Mouse (Mus musculus) hindbrain, embryonic 13.5 days (tissue): ENCODE results near the gene Mvp. TPM values are rescaled to one million over a fixed set of nuclear protein-coding genes. Genes with fewer than 3 reads are reported as not detected.

Experiments used
- ATAC-seq: fragments of 200-750 bp; cut with Nextera tagmentation; 2 replicates; pipeline ENCODE4 v1.8.0; 2017; ENCODE audit warnings: moderate TSS enrichment; ENCODE audit not compliant: low FRiP score
- H3K27ac ChIP-seq: fragments of 300-500 bp; sonication (generic); 2 replicates; pipeline ENCODE4 v1.5.1; 2015; ENCODE audit warnings: inconsistent platforms, mild to moderate bottlenecking, moderate library complexity
- H3K27me3 ChIP-seq: fragments of 300-500 bp; sonication (generic); 2 replicates; pipeline ENCODE4 v1.6.1; 2015; ENCODE audit warnings: mild to moderate bottlenecking, inconsistent platforms
- H3K36me3 ChIP-seq: fragments of 300-500 bp; sonication (generic); 2 replicates; pipeline ENCODE4 v1.6.1; 2015; ENCODE audit warnings: mild to moderate bottlenecking, inconsistent platforms
- H3K4me1 ChIP-seq: fragments of 300-500 bp; sonication (generic); replicated peaks from 2 replicates; pipeline ENCODE4 v1.6.1; 2015; ENCODE audit warnings: inconsistent platforms
- H3K4me2 ChIP-seq: fragments of 300-500 bp; sonication (generic); 2 replicates; pipeline ENCODE4 v1.6.1; 2015; ENCODE audit warnings: inconsistent platforms, mild to moderate bottlenecking, moderate library complexity
- H3K4me3 ChIP-seq: fragments of 300-500 bp; sonication (generic); 2 replicates; pipeline ENCODE4 v1.5.1; 2015; ENCODE audit warnings: mild to moderate bottlenecking, inconsistent platforms
- H3K9ac ChIP-seq: fragments of 300-500 bp; sonication (generic); 2 replicates; pipeline ENCODE4 v1.6.1; 2015; ENCODE audit warnings: mild to moderate bottlenecking, inconsistent platforms
- H3K9me3 ChIP-seq: fragments of 300-500 bp; sonication (generic); 2 replicates; pipeline ENCODE4 v1.6.1; 2016; ENCODE audit warnings: inconsistent platforms
- WGBS: fragments of 180-500 bp; shearing (Covaris S2); methylation state at CpG from one replicate; pipeline ENCODE4 v1.1.7; 2015; 5-methylcytosine and 5-hydroxymethylcytosine counted together
- microRNA-seq: library from miRNA; unstranded; fragments of <30 nt; microRNA quantifications from one replicate; pipeline ENCODE4, GENCODE M21; 2016
- polyA plus RNA-seq: library from polyadenylated mRNA; unstranded; fragments of >200 nt; fragmentation: Nextera tagmentation; extraction: Ambion mirVana; gene quantifications from 2 replicates; pipeline ENCODE4 v1.2.1, GENCODE M21; 2015

Mvp gene
- polyA plus RNA-seq, 1 experiment from 2014 or later, result 4.5 TPM

- ATAC-seq, result no peak
- Histone ChIP-seq H3K9ac (peak overlapping the region; percentile 75), H3K4me2 (peak overlapping the region; percentile 95), H3K27ac (peak overlapping the region; percentile 95), H3K4me1 (peaks cover 62% of the 10 kb centered on the region), H3K36me3 (peaks cover 25% of the 10 kb centered on the region), H3K4me3 (peak overlapping the region; percentile 47), H3K27me3 (peaks cover 14% of the 10 kb centered on the region; the same call in 1 of the 2 replicates), H3K9me3 (no peaks in the 10 kb centered on the region)
- WGBS, result 25% methylated on average over 4 of the region's 4 CpGs
Measured at GRCm38 (mm10) chr7:126951741-126952140, 62.7 kb downstream of the Mvp start.

- Histone ChIP-seq H3K27me3 (peaks cover 14% of the 10 kb centered on the region; the same call in 1 of the 2 replicates), H3K9ac (peak overlapping the region; percentile 75), H3K4me3 (peak overlapping the region; percentile 47), H3K4me1 (peaks cover 70% of the 10 kb centered on the region), H3K36me3 (peaks cover 22% of the 10 kb centered on the region), H3K4me2 (peak overlapping the region; percentile 95), H3K9me3 (no peaks in the 10 kb centered on the region), H3K27ac (peak overlapping the region; percentile 95)
- no peak for ATAC-seq
- 6% methylated on average over 26 of the region's 26 CpGs for WGBS
Measured at GRCm38 (mm10) chr7:126950647-126951615, 63.5 kb downstream of the Mvp start.

GRCm38 (mm10) chr7:126949793-126950646, 64.4 kb downstream of the Mvp start, which contains the start of gene Sez6l2:
Gene Sez6l2, plus strand, starts transcription at chr7:126950563.
- Histone ChIP-seq H3K4me1 (peaks cover 70% of the 10 kb centered on the region), H3K36me3 (peaks cover 20% of the 10 kb centered on the region), H3K9me3 (no peaks in the 10 kb centered on the region), H3K27me3 (peaks cover 14% of the 10 kb centered on the region; the same call in 1 of the 2 replicates), H3K4me2 (peak within 1 kb of the TSS; percentile 95), H3K9ac (peak within 1 kb of the TSS; percentile 75), H3K4me3 (peak within 1 kb of the TSS; percentile 47), H3K27ac (peak within 1 kb of the TSS; percentile 95)
- under 1% methylated on average over 40 of the region's 42 CpGs for WGBS
- ATAC-seq, result peak; percentile 93

GRCm38 (mm10) chr7:126949403-126949792, 65.0 kb downstream of the Mvp start, which contains the start of gene Asphd1:
Gene Asphd1, minus strand, starts transcription at chr7:126949582.
- peak within 1 kb of the TSS; percentile 75 for H3K9ac ChIP-seq
- H3K27me3 ChIP-seq, result peaks cover 14% of the 10 kb centered on the region; the same call in 1 of the 2 replicates
- peaks cover 70% of the 10 kb centered on the region for H3K4me1 ChIP-seq
- H3K36me3 ChIP-seq, result peaks cover 26% of the 10 kb centered on the region
- H3K4me2 ChIP-seq, result peak within 1 kb of the TSS; percentile 95
- H3K4me3 ChIP-seq, result peak within 1 kb of the TSS; percentile 47
- H3K9me3 ChIP-seq, result no peaks in the 10 kb centered on the region
- peak; percentile 74 for ATAC-seq
- peak within 1 kb of the TSS; percentile 95 for H3K27ac ChIP-seq
- WGBS, result under 1% methylated on average over 21 of the region's 21 CpGs

- Histone ChIP-seq H3K27me3 (peaks cover 14% of the 10 kb centered on the region; the same call in 1 of the 2 replicates), H3K36me3 (peaks cover 28% of the 10 kb centered on the region), H3K9me3 (no peaks in the 10 kb centered on the region), H3K4me2 (peak overlapping the region; percentile 95), H3K4me1 (peaks cover 66% of the 10 kb centered on the region), H3K9ac (peak overlapping the region; percentile 75), H3K4me3 (peak overlapping the region; percentile 47), H3K27ac (peak overlapping the region; percentile 95)
- ATAC-seq, result no peak
- 77% methylated on average over 10 of the region's 10 CpGs for WGBS
Measured at GRCm38 (mm10) chr7:126948626-126949025, 65.8 kb downstream of the Mvp start.

GRCm38 (mm10) chr7:126946530-126946929, 67.9 kb downstream of the Mvp start:
- peaks cover 46% of the 10 kb centered on the region for H3K36me3 ChIP-seq
- H3K4me1 ChIP-seq, result peaks cover 49% of the 10 kb centered on the region
- WGBS, result 52% methylated on average over 3 of the region's 3 CpGs
- H3K27ac ChIP-seq, result no peak overlapping the region
- ATAC-seq, result no peak
- H3K27me3 ChIP-seq, result no peaks in the 10 kb centered on the region
- no peak overlapping the region for H3K9ac ChIP-seq
- H3K9me3 ChIP-seq, result no peaks in the 10 kb centered on the region
- no peak overlapping the region for H3K4me3 ChIP-seq
- H3K4me2 ChIP-seq, result no peak overlapping the region

GRCm38 (mm10) chr7:126941801-126942200, 72.6 kb downstream of the Mvp start:
- no peak for ATAC-seq
- H3K9ac ChIP-seq, result no peak overlapping the region
- H3K36me3 ChIP-seq, result peaks cover 61% of the 10 kb centered on the region
- H3K4me2 ChIP-seq, result no peak overlapping the region
- H3K9me3 ChIP-seq, result no peaks in the 10 kb centered on the region
- peaks cover 17% of the 10 kb centered on the region for H3K4me1 ChIP-seq
- WGBS, result 55% methylated on average over 5 of the region's 5 CpGs
- no peaks in the 10 kb centered on the region for H3K27me3 ChIP-seq
- no peak overlapping the region; the same call in 1 of the 2 replicates for H3K27ac ChIP-seq
- no peak overlapping the region for H3K4me3 ChIP-seq

GRCm38 (mm10) chr7:126941171-126941570, 73.2 kb downstream of the Mvp start:
- H3K4me2 ChIP-seq, result no peak overlapping the region
- no peak overlapping the region for H3K27ac ChIP-seq
- H3K9me3 ChIP-seq, result no peaks in the 10 kb centered on the region
- H3K36me3 ChIP-seq, result peaks cover 64% of the 10 kb centered on the region
- no peaks in the 10 kb centered on the region for H3K27me3 ChIP-seq
- WGBS, result 47% methylated on average over 6 of the region's 6 CpGs
- no peak for ATAC-seq
- H3K9ac ChIP-seq, result no peak overlapping the region
- H3K4me3 ChIP-seq, result no peak overlapping the region
- H3K4me1 ChIP-seq, result peaks cover 11% of the 10 kb centered on the region; the same call in 1 of the 2 replicates

Small RNA genes lying within 50 kb of the gene (microRNA-seq; reads per million reads assigned to microRNA genes)
- gene Gm44343, result not detected

Other genes with a start within 250 kb of the Mvp start
- gene Gdpd3, start 248.3 kb downstream of the Mvp start, polyA plus RNA-seq, result 2.0 and 2.3 TPM in 2 replicates
- gene Ypel3, start 237.7 kb downstream of the Mvp start, polyA plus RNA-seq, result 173 and 179 TPM in 2 replicates
- 0.32 and 0.84 TPM in 2 replicates for gene Tbx6, start 233.1 kb downstream of the Mvp start, polyA plus RNA-seq
- 196 and 214 TPM in 2 replicates for gene Ppp4c, start 222.1 kb downstream of the Mvp start, polyA plus RNA-seq
- gene Fam57b, start 217.0 kb downstream of the Mvp start, polyA plus RNA-seq, result 52.1 and 55.6 TPM in 2 replicates
- gene 4930451I11Rik, start 183.0 kb downstream of the Mvp start, polyA plus RNA-seq, result not detected in 2 replicates
- 7.1 and 9.3 TPM in 2 replicates for gene Doc2a, start 167.2 kb downstream of the Mvp start, polyA plus RNA-seq
- gene Hirip3, start 152.6 kb downstream of the Mvp start, polyA plus RNA-seq, result 20.2 and 25.7 TPM in 2 replicates
- gene Ino80e, start 152.2 kb downstream of the Mvp start, polyA plus RNA-seq, result 81.8 and 89.4 TPM in 2 replicates
- gene Taok2, start 129.9 kb downstream of the Mvp start, polyA plus RNA-seq, result 57.2 and 57.4 TPM in 2 replicates
- gene Tmem219, start 91.7 kb downstream of the Mvp start, polyA plus RNA-seq, result 26.3 and 28.4 TPM in 2 replicates
- gene Kctd13, start 85.7 kb downstream of the Mvp start, polyA plus RNA-seq, result 98.7 and 101 TPM in 2 replicates
- 6.1 and 6.4 TPM in 2 replicates for gene Asphd1, start 65.0 kb downstream of the Mvp start, polyA plus RNA-seq
- gene Sez6l2, start 64.1 kb downstream of the Mvp start, polyA plus RNA-seq, result 32.7 and 36.7 TPM in 2 replicates
- gene Cdipt, start 38.7 kb downstream of the Mvp start, polyA plus RNA-seq, result 109 and 112 TPM in 2 replicates
- 1.2 and 1.4 TPM in 2 replicates for gene Cdiptos, start 38.5 kb downstream of the Mvp start, polyA plus RNA-seq
- gene Pagr1b, start 1.9 kb upstream of the Mvp start, polyA plus RNA-seq, result 0.45 and 1.1 TPM in 2 replicates
- gene Pagr1a, start 2.7 kb upstream of the Mvp start, polyA plus RNA-seq, result 41.8 and 53.4 TPM in 2 replicates
- gene Gm42742, start 6.5 kb upstream of the Mvp start, polyA plus RNA-seq, result 66.8 and 73.4 TPM in 2 replicates
- 18.3 and 19.2 TPM in 2 replicates for gene Prrt2, start 6.6 kb upstream of the Mvp start, polyA plus RNA-seq
- gene Maz, start 12.4 kb upstream of the Mvp start, polyA plus RNA-seq, result 59.8 and 60.8 TPM in 2 replicates
- 30.2 and 32.6 TPM in 2 replicates for gene Kif22, start 27.9 kb upstream of the Mvp start, polyA plus RNA-seq
- gene Zg16, start 72.7 kb upstream of the Mvp start, polyA plus RNA-seq, result not detected in 2 replicates
- gene AI467606, start 76.7 kb upstream of the Mvp start, polyA plus RNA-seq, result 1.5 and 2.1 TPM in 2 replicates
- gene Qprt, start 107.6 kb upstream of the Mvp start, polyA plus RNA-seq, result 0.54 and 0.68 TPM in 2 replicates
- gene Spn, start 123.2 kb upstream of the Mvp start, polyA plus RNA-seq, result 0.06 and 0.09 TPM in 2 replicates
- gene Cd2bp2, start 181.4 kb upstream of the Mvp start, polyA plus RNA-seq, result 83.1 and 84.6 TPM in 2 replicates
- gene Tbc1d10b, start 193.8 kb upstream of the Mvp start, polyA plus RNA-seq, result 28.0 and 31.3 TPM in 2 replicates
- 11.0 and 15.5 TPM in 2 replicates for gene Mylpf, start 194.3 kb upstream of the Mvp start, polyA plus RNA-seq
- 58.8 and 61.9 TPM in 2 replicates for gene Zfp553, start 218.4 kb upstream of the Mvp start, polyA plus RNA-seq
- gene Sept1, start 218.5 kb upstream of the Mvp start, polyA plus RNA-seq, result 21.8 and 23.1 TPM in 2 replicates
- 54.4 and 57.4 TPM in 2 replicates for gene Zfp771, start 229.7 kb upstream of the Mvp start, polyA plus RNA-seq
- 121 and 124 TPM in 2 replicates for gene Dctpp1, start 246.1 kb upstream of the Mvp start, polyA plus RNA-seq